Mouse (Mus musculus): Measurements from ENCODE around the gene Cc2d2b.

Gene Cc2d2b

DNA sequence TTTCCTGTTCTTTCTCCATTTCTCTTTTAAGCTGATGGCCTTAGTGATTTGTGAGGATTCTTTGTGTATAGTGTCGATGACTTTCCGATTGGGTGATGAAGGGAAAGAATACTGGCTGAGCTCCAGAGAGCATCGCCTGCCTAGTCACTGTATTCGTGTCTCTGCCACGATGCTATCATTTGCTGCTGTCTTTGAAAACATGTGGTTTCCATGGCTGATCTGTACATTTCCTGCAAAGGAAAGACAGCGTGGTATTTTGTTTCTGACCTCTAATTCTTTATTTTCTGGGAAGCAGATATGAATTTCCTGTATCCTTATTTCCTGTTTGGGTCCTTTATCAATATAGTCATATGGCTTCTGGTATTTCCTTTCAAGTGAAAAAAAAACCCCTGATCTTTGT, 91.8 kb downstream of the Cc2d2b start:
- DNase-seq = no peak

DNA sequence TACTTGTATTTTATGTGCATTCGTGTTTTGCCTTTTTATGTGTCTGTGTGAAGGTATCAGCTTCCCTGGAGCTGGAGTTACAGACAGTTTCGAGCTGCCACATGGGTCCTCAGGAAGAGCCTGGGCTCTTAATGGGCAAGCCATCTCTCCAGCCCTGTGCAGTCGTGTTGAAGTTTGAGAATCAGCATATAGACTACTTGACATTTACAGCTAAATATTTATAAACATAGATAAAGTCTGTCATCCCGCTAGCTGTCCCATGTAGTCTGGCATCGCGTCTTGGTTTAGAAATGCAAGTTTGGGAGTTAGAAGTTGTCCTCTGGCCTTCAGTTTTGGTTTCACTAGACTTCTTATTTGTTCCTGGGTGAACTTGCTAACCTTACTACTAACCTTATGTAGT, 92.5 kb downstream of the Cc2d2b start:
- no peak for DNase-seq

DNA sequence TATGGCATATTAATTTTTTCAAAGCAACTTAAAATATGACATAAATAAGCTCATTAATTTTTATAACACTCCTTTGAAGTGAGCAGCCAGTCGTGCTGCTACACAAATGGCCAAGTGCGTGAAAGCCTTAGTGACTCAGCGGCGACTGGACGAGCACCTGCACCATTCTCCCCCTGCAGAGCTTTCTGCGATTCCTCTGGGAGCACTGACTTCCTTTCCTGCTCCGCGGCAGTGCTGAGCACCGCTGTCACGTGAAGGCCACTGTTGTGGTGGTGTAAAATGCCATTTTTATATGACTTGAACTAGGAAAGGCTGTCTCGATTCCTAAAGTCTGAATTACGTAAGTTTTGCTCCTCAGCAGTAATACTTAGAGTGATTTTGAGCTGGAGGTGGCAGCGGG, 93.0 kb downstream of the Cc2d2b start:
- DNase-seq = no peak

DNA sequence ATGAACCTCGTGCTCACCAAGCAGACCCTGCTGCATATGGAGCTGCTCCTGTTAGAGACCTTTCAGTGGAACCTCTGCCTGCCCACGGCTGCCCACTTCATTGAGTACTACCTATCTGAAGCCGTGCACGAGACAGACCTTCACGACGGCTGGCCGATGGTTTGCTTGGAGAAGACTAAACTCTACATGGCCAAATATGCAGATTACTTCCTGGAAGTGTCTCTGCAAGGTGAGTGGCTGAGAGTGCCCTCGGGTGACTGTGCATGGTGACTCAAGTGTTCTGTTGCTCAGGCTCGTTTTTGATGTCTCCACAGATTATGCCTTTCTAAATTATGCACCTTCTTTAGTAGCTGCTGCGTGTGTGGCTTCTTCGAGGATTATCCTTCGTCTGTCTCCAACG, 96.2 kb downstream of the Cc2d2b start:
- no peak for DNase-seq

DNA sequence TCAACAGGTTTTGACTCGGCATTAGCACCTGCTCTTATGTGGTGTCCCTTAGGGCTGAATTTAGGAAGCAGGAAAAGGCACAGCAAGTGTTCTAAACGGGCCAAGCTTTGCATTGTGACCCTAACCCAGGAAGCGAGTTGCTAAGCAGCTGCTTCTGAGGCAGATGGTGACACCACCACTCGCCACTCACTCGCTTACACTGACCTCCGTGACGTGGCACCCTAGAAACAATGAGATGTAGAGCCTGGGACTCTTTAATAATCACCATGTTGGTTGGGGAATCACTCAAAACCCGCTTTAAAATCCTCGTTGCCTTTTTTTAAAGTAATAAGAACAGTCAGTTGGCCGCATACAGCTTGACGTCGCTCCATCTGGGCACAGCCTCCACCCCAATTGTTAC, 100.8 kb downstream of the Cc2d2b start:
- no peak for DNase-seq

DNA sequence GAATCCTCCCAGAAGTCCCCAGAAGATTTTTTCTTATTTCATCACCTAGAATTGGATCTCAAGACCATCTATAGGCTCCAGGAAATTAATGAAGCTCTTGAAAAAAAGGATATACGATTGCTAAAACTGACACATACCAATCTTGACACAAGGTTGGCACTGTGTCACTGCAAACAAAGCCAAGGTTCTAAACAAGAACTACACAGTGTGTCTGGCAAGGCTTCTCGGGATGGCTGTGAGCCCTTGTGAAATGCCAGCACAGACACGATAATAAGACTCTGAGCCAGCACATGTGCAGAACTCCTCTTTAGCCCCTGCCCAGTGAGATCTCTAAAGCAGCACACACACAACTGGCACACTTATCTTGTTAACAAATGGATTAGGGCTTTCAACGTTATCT, 111.0 kb downstream of the Cc2d2b start:
- DNase-seq = no peak

DNA sequence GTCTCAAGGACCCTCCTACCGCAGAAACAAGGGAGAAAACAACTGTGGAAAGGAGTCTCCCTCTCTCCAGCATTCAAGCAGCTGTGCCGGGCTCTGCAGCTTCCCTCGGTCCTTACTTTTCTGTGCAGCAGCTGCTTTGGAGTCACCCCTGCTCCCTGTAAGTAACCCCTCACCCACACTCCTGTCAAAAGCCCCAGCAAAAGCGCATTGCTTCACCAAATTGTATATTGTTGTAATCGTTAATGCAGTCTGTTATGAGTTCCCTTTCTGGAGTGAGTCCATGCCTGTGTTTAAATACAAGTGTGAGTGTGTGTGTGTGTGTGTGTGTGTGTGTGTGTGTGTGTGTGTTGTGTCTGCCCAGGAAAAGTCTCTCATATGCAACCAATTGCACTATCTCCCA, 119.7 kb downstream of the Cc2d2b start:
- no peak for DNase-seq

DNA sequence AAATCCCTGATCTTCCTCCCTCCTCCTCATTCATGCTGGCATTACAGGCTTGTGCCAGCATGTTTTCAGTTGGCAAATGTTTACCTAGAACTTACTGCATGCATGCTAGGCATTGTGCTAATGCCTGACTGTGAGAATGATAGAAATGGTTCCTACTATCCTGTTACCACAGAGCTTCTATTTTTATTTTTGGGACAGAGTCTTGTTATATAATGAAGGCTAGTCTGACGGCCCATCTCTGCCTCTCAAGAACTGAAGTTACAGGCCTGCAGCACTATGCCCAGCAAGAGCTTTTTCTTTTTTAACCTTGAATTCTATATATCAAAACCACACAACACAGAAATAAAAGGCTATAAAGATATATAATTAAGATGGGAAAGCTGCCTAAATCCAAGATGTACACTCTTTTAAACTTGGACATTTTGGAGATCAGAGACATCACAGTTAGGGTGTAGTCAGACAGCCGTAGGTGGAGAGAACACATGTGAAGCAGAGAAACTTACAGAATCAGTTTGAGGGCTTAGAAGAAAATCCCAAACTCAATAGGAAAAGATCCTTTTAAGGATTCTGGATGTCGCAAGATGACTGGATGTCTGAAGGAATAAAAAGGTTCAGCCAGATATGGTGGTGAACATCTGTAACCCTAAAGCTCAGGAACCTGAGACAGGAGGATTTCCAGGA, 121.0 kb downstream of the Cc2d2b start:
- no peak for DNase-seq

DNA sequence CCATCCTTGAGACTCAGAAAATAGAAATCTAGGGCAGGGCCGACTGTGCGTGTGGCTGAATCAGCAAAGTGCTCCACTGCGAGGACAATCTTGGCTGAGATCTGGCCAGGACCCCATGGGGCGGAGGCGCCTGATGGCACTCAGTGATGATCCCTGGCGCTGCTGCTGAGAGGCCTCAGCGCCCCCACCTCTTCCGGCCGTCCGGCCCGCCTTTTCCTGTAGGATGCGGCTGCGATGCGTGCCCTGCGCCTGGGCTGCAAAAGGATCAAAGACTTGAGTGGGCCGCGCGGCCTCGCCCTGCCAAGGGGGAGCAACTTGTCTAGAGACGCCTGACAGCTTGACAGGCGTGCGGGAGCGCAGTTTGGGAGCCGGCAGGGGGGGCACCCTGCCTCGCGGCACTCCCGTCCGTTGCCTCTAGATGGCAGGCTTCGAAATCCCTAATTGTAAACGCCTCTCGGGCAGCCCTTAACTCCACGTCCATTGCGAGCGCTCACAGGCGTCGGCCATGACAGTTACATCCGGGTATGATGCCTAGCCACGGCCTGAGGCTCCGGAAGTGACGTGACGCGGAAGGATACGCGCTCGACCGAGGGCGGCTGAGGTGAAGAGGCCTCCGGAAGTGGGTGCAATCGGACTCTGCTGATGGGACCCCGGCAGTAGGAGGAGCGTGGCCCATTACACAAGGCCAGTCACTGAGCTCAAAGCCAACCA, 124.6 kb downstream of the Cc2d2b start:
- DNase-seq = peak; percentile 78 to 79

Data from kidney, adult 8-10 months (tissue).